Mouse (Mus musculus) liver, postnatal 0 days (tissue): ENCODE results near the gene Rtl8b. TPM values are rescaled to one million over a fixed set of nuclear protein-coding genes. Genes with fewer than 3 reads are reported as not detected.
"Not testable (repeated sequence)": the region's sequence is repeated elsewhere in the genome, so short reads cannot be mapped to it uniquely, and the experiment has no call there.

ENCODE experiments used
- ATAC-seq: fragments of 200-750 bp; cut with Nextera tagmentation; 2 replicates; pipeline ENCODE4 v1.8.0; 2017; ENCODE audit warnings: mild to moderate bottlenecking, moderate library complexity
- DNase-seq: peaks from one replicate; pipeline ENCODE4 v3.0.0-alpha.2; 2016
- H3K27ac ChIP-seq: fragments of 300-500 bp; sonication (generic); 2 replicates; pipeline ENCODE4 v1.5.1; 2014; ENCODE audit warnings: antibody characterized with exemption, moderate library complexity, mild to moderate bottlenecking, low read depth
- H3K27me3 ChIP-seq: fragments of 300-500 bp; sonication (generic); 2 replicates; pipeline ENCODE4 v1.6.1; 2014; ENCODE audit warnings: low read length, control low read depth, mixed read lengths; ENCODE audit not compliant: insufficient read depth
- H3K36me3 ChIP-seq: fragments of 300-500 bp; sonication (generic); replicated peaks from 2 replicates; pipeline ENCODE4 v1.6.1; 2014; ENCODE audit warnings: mild to moderate bottlenecking, control low read depth, low read length, moderate library complexity, mixed read lengths; ENCODE audit not compliant: insufficient read depth
- H3K4me1 ChIP-seq: fragments of 300-500 bp; sonication (generic); 2 replicates; pipeline ENCODE4 v1.6.1; 2014; ENCODE audit warnings: antibody characterized with exemption, mild to moderate bottlenecking, control low read depth; ENCODE audit not compliant: insufficient read depth
- H3K4me2 ChIP-seq: fragments of 300-500 bp; sonication (generic); 2 replicates; pipeline ENCODE4 v1.6.1; 2014; ENCODE audit warnings: low read depth, mild to moderate bottlenecking, low read length, moderate library complexity, mixed read lengths
- H3K4me3 ChIP-seq: fragments of 300-500 bp; sonication (generic); 2 replicates; pipeline ENCODE4 v1.5.1; 2014; ENCODE audit warnings: low read depth, low read length
- H3K9ac ChIP-seq: fragments of 300-500 bp; sonication (generic); replicated peaks from 2 replicates; pipeline ENCODE4 v1.6.1; 2014; ENCODE audit warnings: mild to moderate bottlenecking, moderate library complexity
- H3K9me3 ChIP-seq: fragments of 300-500 bp; sonication (generic); 2 replicates; pipeline ENCODE4 v1.6.1; 2016; ENCODE audit warnings: mild to moderate bottlenecking, control low read depth, low read length, mixed read lengths
- CTCF ChIP-seq: sonication (generic); IDR thresholded peaks from 2 replicates; pipeline ENCODE4 v1.5.1; 2016; ENCODE audit warnings: antibody characterized with exemption, low read depth
- EP300 ChIP-seq: IDR thresholded peaks from 2 replicates; pipeline ENCODE4 v1.6.1; 2016; ENCODE audit warnings: antibody characterized with exemption, low read depth, mild to moderate bottlenecking
- WGBS: fragments of 180-500 bp; shearing (Covaris S2); extraction: QIAGEN DNeasy Blood & Tissue Kit; methylation state at CpG from one replicate; pipeline ENCODE4 v1.1.7; 2014; ENCODE audit not compliant: insufficient replicate concordance; 5-methylcytosine and 5-hydroxymethylcytosine counted together
- polyA plus RNA-seq: library from polyadenylated mRNA; unstranded; fragments of >200 nt; fragmentation: Nextera tagmentation; extraction: Ambion mirVana; gene quantifications from 2 replicates; pipeline ENCODE4 v1.2.1, GENCODE M21; 2015

The Rtl8b gene
- polyA plus RNA-seq, 1 experiment from 2014 or later = 9.3 TPM

- no peak overlapping the region for H3K4me3 ChIP-seq
- no peaks in the 10 kb centered on the region for H3K36me3 ChIP-seq
- no peak for ATAC-seq
- no peak overlapping the region for H3K27ac ChIP-seq
- no peaks in the 10 kb centered on the region for H3K4me1 ChIP-seq
- 56% methylated on average over 2 of the region's 2 CpGs for WGBS
- no peaks in the 10 kb centered on the region for H3K9me3 ChIP-seq
- no peak overlapping the region for H3K9ac ChIP-seq
- no peak overlapping the region for H3K4me2 ChIP-seq
- no peak for DNase-seq
- H3K27me3 ChIP-seq = peaks cover 7% of the 10 kb centered on the region; the same call in 1 of the 2 replicates
- TF ChIP-seq CTCF = no peak
- TF ChIP-seq EP300 = no peak
Measured at GRCm38 (mm10) chrX:53693141-53693540, 22.9 kb upstream of the Rtl8b start.

GRCm38 (mm10) chrX:53692065-53692464 lies 21.9 kb upstream of the Rtl8b start:
- Histone ChIP-seq H3K36me3 (no peaks in the 10 kb centered on the region), H3K27ac (no peak overlapping the region), H3K4me3 (no peak overlapping the region), H3K9me3 (no peaks in the 10 kb centered on the region), H3K4me1 (no peaks in the 10 kb centered on the region), H3K4me2 (no peak overlapping the region), H3K27me3 (peaks cover 7% of the 10 kb centered on the region; the same call in 1 of the 2 replicates), H3K9ac (no peak overlapping the region)
- DNase-seq (no peak), ATAC-seq (no peak)
- TF ChIP-seq EP300 (no peak), CTCF (no peak)
- WGBS = 36% methylated on average over 2 of the region's 2 CpGs

GRCm38 (mm10) chrX:53684676-53685075 lies 14.5 kb upstream of the Rtl8b start:
- not testable (repeated sequence) for H3K9me3 ChIP-seq, ATAC-seq, H3K9ac ChIP-seq, H3K4me3 ChIP-seq, H3K4me2 ChIP-seq, H3K4me1 ChIP-seq, DNase-seq, H3K27ac ChIP-seq, H3K27me3 ChIP-seq, H3K36me3 ChIP-seq
- WGBS = 59% methylated on average over 2 of the region's 4 CpGs

- not testable (repeated sequence) for ATAC-seq, DNase-seq, H3K27ac ChIP-seq, H3K9me3 ChIP-seq, H3K27me3 ChIP-seq, H3K9ac ChIP-seq, H3K4me1 ChIP-seq, H3K4me3 ChIP-seq, H3K36me3 ChIP-seq, H3K4me2 ChIP-seq
- 80% methylated on average over 1 of the region's 3 CpGs for WGBS
Measured at GRCm38 (mm10) chrX:53682650-53683049, 12.4 kb upstream of the Rtl8b start.

GRCm38 (mm10) chrX:53676943-53677342 lies 6.7 kb upstream of the Rtl8b start:
- WGBS = 0% methylated on average over 1 of the region's 2 CpGs
- H3K9me3 ChIP-seq, H3K27me3 ChIP-seq, H3K4me2 ChIP-seq, H3K4me3 ChIP-seq, H3K36me3 ChIP-seq, DNase-seq, H3K4me1 ChIP-seq, ATAC-seq, H3K9ac ChIP-seq, H3K27ac ChIP-seq: not testable (repeated sequence)
- TF ChIP-seq CTCF = peak; percentile 60

GRCm38 (mm10) chrX:53670696-53671095 lies 488 bp upstream of the Rtl8b start:
- H3K4me3 ChIP-seq, H3K27ac ChIP-seq, H3K36me3 ChIP-seq, H3K4me1 ChIP-seq, H3K27me3 ChIP-seq, ATAC-seq, DNase-seq, H3K9me3 ChIP-seq, H3K9ac ChIP-seq: not testable (repeated sequence)
- H3K4me2 ChIP-seq = peak overlapping the region; percentile 16; the same call in 1 of the 2 replicates
- WGBS = 26% methylated on average over 4 of the region's 4 CpGs

GRCm38 (mm10) chrX:53669557-53670270 lies 494 bp downstream of the Rtl8b start:
- H3K4me1 ChIP-seq, H3K27ac ChIP-seq, H3K4me2 ChIP-seq, DNase-seq, H3K9me3 ChIP-seq, H3K36me3 ChIP-seq, H3K27me3 ChIP-seq, H3K9ac ChIP-seq, H3K4me3 ChIP-seq: not testable (repeated sequence)
- peak; percentile 21 for ATAC-seq
- WGBS = no CpG with 5 or more reads among the region's 36 CpGs

GRCm38 (mm10) chrX:53652917-53653316 lies 17.3 kb downstream of the Rtl8b start:
- not testable (repeated sequence) for H3K27ac ChIP-seq, H3K9ac ChIP-seq, H3K9me3 ChIP-seq, DNase-seq, ATAC-seq, H3K36me3 ChIP-seq, H3K4me1 ChIP-seq, H3K4me3 ChIP-seq, H3K4me2 ChIP-seq, H3K27me3 ChIP-seq
- 46% methylated on average over 4 of the region's 4 CpGs for WGBS
